In genomic region chr6:39460040-39460439, GRCm38 (mm10) we compare ENCODE assay signal across 11 mouse cellular contexts. TPM values are rescaled to one million over a fixed set of nuclear protein-coding genes. Genes with fewer than 3 reads are reported as not detected.
DNase-seq lines count a peak whose midpoint lies in the region; ATAC-seq and TF ChIP-seq lines count a peak whose summit lies in the region.
"Had no signal": no experiment of that assay in that cellular context is flagged by ENCODE, and none has a peak within 500 bp of the region (broad histone marks: within the 10 kb centered on the region; RNA-seq: fewer than 3 reads in every experiment).

No protein-coding gene starts in this region.

- POLR2A ChIA-PET in Patski (lab: Charles Lee): no interaction called here

- H3K27me3 ChIP-seq in Patski: no peaks in the 10 kb centered on the region
- H3K27me3 ChIP-seq: lung, embryonic 15.5 days had no signal

- CTCF ChIA-PET in Patski (lab: Charles Lee): interaction anchor here (1.0 kb wide), 1 partner anchor 108 kb away, joined by 5 read pairs; no protein-coding TSS in a partner anchor

- in situ Hi-C loops in Patski (cut with MboI; ENCODE audit: low pct_unique_long_range_greater_than_20kb): no loop called here

- TF ChIP-seq CTCF in Patski (IDR thresholded peaks at IDR 0.05): peak; percentile 55

- ATAC-seq in Patski: no peak

- peak; percentile 34 for DNase-seq in kidney, postnatal 10 days
- DNase-seq in kidney, adult 8-10 months: no peak
- DNase-seq in spleen, postnatal 4 days (ENCODE audit: low spot score in 2 of 2): peak; percentile 49 to 73
- no peak for DNase-seq in spleen, adult 12 weeks (ENCODE audit: low spot score)
- no peak for DNase-seq in Patski (ENCODE audit: low read depth, low spot score)
- DNase-seq in thymus, postnatal 25 days: peak; percentile 42
- DNase-seq in right cerebral cortex, adult 2 months (ENCODE audit: low spot score in 2 of 2): no peak
- no peak for DNase-seq in adrenal gland, adult 2 months
- DNase-seq: gastrocnemius, postnatal 36 days; kidney, adult 18-20 months had no signal

RNA-seq across cellular contexts. Expression of gene Mkrn1, which starts 39.8 kb away (rescaled TPM):
- 58.7 TPM for polyA plus RNA-seq in Patski (2021)
- total RNA-seq in adrenal gland, adult 2 months (2021): 10 to 100 TPM; 67.9 to 69.7 TPM
- 24.1 and 30.1 TPM in 2 replicates for polyA plus RNA-seq in adrenal gland, adult 2 months (2012; rRNA removed)

Comparison
In these comparisons a context has a peak if more than half of its experiments do, and no peak if none do; other contexts are left out.
1. DNase-seq: peak in kidney, postnatal 10 days (single experiment), spleen, postnatal 4 days (2 of 2) and thymus, postnatal 25 days (single experiment); none in kidney, adult 8-10 months (0 of 2), spleen, adult 12 weeks (single experiment), Patski (single experiment), right cerebral cortex, adult 2 months (0 of 2) and adrenal gland, adult 2 months (single experiment).